Mouse (Mus musculus) urinary bladder, postnatal 10 days (tissue): Measurements from ENCODE around the gene Fam19a3.

Experiments used
- DNase-seq: peaks from one replicate; pipeline ENCODE4 v3.0.0; 2022; ENCODE audit warnings: low spot score

Gene Fam19a3

DNA sequence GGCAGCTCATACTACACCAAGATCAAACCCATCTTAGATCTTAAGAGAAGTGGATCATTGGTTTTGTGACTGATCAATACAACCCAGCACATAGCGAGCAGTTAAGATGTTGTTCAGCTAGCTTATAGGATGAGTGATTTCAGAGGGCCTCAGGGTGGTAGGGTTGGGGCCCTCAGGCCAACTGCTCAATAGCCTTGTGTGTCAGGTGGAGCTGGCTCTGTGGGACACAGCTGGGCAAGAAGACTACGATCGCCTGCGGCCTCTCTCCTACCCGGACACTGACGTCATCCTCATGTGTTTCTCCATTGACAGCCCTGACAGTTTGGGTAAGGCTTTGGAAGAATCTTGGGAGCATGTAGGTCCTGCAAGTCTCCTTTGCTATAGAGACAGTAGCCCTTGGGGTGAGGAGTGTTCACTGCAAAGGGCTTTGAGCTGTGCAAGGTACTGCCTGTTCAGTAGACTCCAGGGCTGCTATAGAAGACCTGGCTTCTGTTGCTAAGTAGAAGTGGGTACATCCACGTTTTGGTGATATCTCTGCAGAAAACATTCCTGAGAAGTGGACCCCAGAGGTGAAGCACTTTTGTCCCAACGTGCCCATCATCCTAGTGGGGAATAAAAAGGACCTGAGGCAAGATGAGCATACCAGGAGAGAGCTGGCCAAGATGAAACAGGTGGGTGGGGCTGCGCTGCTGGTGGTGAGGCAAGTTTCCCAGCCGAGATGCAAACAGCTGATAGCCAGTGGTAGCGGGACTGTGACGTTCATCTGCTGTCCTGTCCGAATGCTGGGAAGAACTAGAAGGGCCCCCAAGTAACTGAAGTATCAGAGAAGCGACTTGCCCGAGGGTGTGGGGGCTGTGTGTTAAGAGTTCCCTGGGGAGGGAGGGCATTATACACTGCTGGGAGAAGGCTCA is 11.0 kb upstream of the Fam19a3 start:
- DNase-seq: no peak

DNA sequence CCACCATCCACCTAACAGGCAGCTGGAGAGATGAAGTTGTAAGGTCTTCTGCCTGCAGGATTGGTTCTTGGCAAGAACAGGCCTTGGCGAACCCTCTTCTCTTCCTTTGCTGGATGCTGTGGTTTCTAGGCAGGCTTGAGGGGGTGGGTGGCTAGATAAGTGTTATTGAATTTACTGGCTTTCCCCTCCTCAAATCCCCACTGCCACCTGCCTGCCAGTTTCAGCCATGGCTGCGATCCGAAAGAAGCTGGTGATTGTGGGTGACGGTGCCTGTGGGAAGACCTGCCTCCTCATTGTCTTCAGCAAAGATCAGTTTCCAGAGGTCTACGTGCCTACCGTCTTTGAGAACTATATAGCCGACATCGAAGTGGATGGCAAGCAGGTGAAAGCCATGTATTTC is 10.0 kb upstream of the Fam19a3 start:
- no peak for DNase-seq

DNA sequence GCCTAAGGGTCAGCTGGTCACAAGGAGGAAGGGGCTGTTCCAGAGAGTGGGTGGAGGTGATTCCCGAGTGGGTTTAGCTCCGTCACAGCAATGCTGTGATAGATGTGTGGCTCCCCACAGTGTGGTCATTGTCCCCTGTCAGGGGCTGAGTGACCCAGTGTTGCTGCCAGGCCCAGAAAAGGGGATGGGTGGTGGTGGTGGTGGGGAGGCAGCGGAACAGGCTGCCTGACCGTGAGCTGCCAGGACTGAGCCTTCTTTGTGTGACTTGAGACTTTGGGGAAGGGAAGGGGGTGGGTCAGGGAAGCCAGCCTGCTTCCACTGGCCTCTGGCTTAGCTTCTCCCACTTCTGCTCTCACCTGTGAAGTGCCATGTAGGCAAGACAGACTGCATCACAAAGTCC is 9.4 kb upstream of the Fam19a3 start:
- no peak for DNase-seq

DNA sequence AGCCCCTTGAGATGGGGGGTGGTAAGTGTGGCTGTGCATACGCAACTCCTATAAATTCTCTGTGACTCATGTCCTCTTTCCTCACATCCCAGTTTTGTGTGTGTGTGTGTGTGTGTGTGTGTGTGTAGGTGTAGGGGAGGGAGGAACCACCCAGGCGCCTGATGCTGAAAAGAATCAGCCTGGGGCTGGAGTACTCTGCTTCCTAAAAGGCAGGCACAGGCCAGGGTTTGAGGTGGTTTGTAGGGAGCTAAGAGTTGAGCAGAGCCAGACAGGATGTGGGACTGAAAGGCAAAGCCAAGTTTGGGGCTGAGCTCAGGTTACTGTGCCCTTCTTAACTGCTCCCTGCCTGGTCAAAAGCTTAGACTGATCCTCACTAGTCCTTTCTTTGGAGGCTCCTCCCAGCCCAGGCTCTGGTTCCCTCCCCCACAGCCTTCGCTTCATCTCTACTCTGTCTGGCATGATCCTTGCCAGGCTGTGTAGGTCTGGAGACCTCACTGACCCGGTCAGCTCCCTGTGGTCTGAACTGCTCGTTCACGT is 8.8 kb upstream of the Fam19a3 start:
- DNase-seq: no peak

DNA sequence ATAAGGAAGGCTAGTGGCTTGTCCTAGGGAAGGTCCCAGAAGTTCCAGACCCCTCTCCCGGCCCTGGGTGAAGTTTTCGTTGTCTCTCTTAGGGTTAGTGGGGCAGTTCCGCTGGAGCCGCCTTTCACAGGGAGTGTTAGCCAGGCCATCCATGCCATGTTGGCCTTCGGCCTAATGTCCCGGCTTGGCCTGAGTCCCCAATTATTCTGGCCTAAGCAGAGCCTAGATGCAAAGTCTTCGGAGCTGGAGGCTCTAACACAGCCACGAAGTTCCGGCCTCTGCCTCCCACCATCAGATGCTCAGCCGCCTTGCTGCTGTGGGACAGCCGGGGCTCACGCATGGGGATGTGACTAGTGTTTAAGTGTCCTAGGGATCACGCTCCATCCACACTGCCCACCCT is 8.2 kb upstream of the Fam19a3 start:
- no peak for DNase-seq

DNA sequence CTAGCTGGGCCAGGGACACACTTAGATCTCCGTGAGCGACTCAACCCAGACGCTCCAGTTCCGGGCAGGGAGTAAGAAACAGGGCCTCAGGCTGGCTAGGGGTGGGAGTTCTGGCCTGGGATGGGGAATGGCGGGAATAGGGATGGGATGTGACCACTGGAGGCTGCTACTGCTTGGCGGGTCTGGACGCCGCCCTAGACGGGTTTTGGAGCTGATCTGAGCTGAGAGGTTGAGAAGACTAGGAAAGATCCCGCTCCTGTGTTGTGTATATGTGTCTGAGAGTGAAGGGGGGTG is 7.6 kb upstream of the Fam19a3 start:
- no peak for DNase-seq

DNA sequence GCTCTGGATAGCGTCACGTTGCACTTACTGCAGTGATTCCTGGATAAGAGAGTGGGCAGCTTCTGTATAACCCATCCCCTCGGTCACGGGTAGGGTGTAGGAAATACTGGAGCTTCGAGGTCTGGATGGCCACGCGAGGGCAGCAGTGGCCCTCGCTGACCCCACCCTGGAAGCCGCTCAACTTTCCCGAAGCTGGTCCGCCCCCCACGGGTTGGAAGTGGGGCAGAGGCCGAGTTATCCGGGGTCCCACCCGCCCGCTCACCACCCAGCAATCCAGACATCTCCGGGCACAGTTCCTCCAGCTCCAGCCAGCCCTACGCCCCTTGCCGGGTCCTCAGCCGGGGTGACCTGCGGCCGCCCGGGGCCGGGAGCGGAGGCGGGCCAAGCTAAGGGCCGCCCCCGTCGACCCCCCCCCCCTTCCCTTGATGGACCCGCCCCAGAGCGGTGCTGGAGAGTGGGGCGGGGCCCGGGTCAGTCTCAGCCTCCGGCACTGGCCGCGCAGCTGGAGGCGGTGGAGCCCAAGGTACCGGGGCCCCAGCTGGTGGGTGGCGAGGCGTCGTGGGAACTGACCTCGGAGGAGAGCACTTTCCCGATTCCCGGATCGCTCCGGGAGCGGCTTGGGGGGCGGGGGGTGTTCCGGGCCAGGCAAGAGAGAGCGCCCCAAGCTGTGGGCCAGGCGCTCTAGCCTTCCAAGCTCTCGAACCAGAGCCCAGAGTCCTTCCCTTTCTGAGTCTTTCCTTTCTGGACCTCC is 7.1 kb upstream of the Fam19a3 start:
- peak; percentile 45 for DNase-seq

DNA sequence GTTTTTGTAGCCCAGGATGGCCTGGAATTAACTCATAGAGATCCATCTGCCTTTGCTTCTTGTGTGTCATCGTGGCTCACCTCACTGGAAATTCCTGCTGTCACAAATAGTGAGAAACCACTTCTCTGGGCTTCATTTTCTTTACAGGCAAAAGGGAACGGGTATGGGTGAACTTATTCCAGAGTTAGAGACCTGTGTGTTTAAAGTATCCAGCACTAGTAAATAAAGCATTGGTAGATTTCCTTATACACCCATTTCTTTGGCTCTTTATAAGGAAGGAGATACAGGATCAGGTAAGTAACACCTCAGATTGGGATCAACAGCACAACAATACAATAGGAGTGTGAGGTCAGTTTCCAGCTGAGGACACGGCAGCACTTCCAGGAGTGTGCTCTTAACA is 6.4 kb upstream of the Fam19a3 start, which contains the start of gene Rhoc:
Gene Rhoc (plus strand): TSS at position 301 of the 400 bp plus-strand sequence.
- DNase-seq: no peak

DNA sequence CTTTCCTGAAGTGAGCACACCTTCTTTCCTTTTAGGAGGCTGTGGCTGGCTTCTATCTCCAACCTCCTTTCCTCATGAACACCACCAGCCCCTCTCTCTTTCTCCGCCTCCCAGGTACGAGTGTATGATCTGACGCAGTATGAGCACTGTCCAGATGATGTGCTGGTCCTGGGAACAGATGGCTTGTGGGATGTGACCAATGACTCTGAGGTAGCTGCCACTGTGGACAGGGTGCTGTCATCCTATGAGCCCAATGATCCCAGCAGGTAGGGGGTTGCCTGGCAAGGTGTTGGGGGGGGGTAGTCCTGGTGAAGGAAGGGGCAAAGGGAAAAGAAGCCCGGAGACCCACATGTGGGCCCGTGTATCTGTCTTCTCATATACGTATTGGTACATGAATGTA is 3.6 kb upstream of the Fam19a3 start:
- no peak for DNase-seq

DNA sequence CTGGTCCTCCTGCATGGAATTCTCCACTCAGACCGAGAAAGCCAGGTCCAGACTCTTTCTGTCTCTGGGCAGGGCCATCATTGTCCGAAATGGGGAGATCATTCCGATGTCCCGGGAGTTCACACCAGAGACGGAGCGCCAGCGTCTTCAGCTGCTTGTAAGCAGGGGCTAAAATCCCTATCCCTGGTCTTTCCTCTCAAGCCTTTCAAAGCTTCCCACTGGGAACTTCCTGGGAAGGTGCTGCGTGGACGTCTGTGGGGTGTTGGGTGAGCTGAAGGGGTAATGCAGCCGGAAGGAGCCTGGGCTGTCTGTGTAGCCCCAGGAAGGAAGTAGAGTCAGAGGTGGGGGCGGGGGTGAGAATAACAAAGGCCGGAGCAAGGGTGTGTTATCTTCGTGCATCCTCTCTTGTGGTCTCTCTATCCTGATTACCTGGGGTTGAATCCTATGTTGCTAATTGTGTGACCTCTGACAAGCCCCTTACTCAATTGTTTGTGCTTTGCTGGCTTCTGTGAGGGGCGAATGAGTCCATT is 2.4 kb upstream of the Fam19a3 start:
- no peak for DNase-seq

DNA sequence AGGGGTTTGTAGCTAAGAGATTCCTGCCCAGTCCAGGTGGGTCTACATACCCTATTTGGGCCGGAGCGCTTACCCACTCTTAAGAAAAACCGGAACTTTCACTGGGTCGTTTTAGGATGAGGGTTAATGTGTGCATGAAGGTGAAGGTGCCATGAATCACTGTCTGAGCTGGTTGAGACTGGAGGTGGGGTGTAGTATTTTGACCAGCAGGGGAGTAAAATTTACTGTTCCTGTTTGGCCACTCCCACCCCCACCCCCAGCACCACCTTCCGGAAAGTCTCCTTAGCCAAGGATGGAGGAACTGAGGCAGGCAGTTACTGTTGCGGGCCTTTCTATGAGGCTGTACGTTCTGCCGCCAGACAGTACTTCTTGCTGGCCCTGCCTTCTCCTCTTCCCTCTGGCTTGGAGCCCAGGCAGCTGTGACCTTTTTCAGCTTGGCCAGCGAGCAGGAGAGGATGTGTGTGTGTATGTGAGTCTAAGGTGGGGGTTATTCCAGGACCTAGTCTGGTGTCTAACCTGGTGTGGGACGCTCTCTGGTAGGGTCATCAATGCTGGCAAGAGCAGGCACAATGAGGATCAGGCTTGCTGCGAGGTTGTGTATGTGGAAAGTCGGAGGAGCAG is 531 bp upstream of the Fam19a3 start:
- DNase-seq: no peak

DNA sequence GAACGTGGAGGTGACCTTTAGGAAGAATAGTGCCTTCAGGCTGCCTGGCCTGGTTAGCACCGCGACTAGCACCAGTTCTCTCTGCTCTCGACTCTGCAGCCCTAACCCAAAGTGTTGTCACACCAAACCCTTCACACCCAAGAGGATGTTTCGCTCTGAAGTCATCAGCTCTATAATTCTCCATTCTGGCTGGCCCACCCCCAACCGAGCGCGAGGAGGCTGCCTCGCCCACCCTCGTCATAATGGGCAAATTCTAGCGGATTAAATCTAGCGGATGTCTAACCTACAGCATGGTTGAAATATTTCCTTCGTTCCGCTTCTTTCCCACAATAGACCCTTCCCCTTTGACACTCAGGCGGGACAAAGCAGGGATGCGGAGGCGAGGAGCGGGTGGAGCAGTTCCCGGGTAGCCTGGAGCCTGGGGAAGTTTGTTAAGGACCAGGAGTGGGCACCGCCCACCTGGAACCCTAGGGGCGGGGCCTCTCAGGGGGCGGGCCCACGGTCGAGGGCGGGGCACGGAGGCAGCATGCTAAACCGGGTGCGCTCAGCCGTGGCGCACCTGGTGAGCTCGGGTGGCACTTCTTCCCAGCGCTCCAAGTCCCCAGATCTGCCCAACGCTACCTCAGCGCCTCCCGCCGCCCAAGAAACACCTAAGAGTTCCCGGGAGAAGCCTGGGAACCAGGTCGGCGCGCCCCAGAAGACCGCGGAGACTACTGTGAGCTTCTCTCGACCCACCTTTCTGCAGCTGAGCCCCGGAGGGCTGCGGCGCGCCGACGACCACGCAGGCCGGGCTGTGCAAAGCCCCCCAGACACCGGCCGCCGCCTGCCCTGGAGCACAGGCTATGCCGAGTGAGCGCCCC is 849 bp downstream of the Fam19a3 start, which contains the start of gene Ppm1j:
Gene Ppm1j (plus strand): TSS at position 496 of the 860 bp plus-strand sequence.
- no peak for DNase-seq

DNA sequence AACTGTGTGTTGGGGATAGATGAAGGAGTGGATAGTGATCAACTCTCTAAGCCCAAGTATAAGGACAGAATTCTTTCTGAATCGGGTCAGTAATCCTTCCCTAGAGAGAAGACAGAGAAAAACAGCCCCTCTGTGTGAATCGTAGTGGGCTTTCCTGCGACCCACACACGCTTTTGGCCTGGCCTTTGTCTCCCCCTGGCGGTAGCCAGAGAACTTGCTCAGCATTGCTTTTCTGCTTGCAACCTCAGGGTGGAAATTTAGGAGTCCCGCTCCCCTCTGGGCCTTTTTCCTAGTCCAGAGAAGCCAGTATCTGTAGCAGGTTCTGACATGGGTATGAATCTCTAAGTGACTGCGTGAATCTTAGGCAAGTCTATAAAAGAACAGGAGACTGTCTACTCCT is 1.7 kb downstream of the Fam19a3 start:
- no peak for DNase-seq

DNA sequence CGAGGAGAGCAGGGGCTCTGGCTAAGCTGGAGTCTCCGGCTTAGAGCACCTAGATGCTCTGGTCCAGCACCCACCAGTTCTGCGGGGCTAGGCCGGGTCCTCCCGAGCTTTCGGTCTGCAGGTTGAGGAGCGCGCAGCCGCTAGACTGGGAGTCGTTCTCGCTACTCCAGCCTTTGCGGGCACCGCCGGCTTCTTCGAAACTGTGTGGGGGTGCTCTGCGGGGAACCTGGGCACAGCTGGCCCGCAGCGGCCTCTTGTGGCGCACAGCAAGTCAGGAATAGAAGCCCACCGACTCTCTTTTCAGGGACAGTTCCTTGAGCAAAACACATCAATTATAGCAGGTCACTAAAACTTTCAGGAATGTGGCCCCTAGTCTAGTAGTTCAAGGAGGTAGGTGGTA is 4.3 kb downstream of the Fam19a3 start:
- DNase-seq: no peak

DNA sequence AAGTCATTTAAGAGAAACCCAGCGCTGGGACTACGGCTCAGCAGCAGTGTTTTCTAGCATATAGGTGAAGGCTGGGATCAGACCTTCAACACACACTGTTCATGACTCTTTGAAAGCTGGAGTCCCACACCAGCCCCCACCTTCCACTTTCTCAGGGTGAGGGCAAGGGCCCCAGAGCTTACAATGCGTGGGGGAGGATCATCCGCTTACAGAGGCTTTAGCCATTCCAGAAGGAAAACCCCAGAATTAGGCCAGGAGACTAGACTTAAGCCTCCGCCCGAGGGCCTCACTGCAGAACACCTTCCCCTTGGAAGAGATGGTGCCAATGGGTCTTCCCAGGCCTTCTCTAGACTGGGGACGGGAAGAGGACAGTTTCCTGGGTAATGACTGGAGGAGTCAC is 8.3 kb downstream of the Fam19a3 start:
- DNase-seq: no peak

DNA sequence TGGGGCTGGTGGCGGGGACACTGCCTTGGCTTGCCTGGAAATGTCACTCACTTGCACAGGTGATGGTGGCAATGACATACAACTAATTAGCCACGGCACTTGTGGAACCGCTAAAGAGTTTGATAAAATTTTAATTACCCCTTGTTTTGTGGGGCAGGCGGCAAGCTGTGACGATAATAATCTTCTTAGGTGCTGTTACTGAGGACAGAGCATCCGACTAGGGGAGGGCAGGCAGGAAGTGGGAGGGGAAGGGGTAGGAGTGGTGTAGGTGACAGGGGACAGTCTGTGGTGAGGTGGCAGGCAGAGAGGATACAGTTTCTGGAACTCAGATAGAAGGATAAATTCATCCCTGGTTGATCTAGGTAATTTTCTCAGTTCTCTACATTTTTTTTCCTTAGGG is 10.2 kb downstream of the Fam19a3 start:
- no peak for DNase-seq

DNA sequence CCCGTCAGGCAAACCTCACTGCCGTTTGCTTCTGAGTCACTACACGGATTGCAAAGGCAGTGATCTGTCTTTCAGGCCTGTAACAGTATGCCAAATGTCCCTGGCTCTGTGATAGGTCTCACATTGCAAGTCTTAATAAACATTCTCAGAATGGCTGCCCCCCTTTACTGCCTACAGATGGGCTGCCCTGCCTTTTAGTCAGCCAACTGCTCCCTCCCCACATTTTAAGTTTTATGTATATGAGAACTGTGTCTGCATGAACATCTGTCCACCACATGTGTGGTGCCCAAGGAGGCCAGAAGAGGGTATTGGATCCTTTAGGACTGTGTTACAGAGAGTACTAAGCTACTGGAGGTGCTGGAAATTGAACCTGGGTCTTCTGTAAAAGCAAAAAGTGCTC is 10.7 kb downstream of the Fam19a3 start:
- no peak for DNase-seq

DNA sequence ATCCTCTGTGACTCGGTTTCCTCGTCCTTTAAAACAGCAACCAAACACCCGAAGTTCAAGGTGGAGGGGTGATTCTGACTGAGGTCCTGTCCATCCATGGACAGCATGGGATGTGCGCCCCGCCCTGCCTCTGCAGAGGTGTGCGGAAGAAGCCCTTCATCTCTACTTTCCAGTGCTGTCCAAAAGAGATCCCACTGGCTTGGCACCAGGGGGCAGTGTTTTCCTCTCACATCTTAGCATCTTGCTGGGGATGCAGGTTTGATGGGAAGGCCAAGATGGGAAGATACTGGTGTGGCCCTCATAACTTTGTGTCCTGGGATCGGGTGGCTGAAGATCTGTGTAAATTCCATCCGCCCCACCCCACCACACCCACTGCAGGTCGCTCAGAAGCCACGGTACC is 11.6 kb downstream of the Fam19a3 start:
- DNase-seq: no peak

DNA sequence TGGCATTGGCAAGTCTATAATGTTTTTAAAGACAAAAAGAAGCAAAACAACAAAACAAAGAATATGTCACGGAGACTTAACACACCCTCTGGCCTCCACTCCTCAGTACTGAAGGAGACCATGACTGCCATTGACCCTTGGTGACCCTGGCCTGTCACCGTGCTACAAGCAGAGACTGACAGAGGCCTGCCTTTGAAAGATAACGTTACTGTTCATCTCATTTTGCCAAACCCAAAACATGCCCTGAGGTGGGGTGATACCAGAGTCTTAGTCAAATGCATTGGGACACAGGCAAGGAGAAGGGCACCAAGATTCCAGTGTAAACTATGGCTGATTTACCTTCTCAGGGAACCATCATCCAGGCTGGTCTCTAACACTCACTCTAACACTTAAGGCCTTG is 12.5 kb downstream of the Fam19a3 start:
- no peak for DNase-seq

DNA sequence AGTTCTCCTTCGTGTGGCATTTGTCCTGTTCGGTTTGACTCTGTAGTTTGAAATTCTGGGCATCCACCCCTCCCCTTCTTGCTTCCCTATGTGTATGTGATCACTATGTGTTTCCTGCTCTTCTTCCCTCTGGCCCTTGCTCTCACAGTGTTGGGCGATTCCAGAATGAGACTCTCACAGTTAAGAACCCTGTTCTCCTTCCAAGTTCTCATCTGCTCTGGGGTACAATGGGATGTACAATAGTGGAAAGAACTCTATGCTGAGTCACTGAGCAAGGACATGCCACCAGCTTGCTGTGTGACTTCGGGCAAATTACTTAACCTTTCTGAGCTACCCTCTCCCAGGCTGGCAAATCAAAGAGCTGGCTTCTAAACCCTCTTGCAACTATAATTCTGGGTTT is 13.9 kb downstream of the Fam19a3 start:
- no peak for DNase-seq

DNA sequence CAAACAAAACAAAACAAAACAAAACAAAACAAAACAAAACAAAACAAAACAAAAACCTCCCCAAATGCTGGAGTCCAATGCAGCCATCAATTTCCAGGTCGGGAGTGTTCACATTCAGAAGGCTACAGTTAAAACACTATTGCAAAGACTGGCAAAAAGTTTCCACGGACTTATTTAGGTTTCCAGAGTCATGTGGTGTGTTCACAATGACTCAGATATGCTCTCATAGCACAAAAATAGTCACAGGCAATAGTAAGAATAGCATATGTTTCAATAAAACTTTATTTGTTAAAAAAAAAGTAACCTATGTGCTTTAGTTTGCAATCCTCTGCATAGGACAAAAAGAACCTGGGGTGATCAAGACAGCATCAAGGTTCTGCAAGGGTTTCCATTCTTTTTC is 14.5 kb downstream of the Fam19a3 start:
- no peak for DNase-seq

DNA sequence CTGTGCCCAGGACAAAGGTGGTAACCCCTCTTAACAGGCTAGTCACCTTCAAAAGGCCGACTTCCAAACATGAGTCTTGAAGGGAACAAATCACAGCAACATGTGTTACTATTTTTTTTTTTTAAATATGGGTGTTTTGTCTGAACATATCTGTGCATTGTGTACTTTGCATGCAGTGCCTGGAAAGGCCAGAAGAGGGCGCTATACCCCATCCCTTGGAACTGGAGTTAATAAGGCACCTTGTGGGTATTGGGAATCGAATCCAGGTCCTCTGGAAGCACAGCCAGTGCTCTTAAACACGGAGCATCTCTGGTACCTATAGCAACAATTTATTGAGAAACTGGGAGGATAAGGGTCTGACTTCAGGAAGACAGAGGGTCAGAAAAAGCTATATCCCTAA is 16.6 kb downstream of the Fam19a3 start:
- no peak for DNase-seq
